Mouse (Mus musculus): ENCODE data around the gene Kdm5c. TPM values are rescaled to one million over a fixed set of nuclear protein-coding genes. Genes with fewer than 3 reads are reported as not detected.

Gene Kdm5c
- polyA plus RNA-seq, 1 experiment = 37.5 TPM

GRCm38 (mm10) chrX:152205486-152205885 is 27.3 kb upstream of the Kdm5c start:
- Histone ChIP-seq H3K4me1 (ENCODE audit: control insufficient read depth, insufficient read depth, low read length) (no peaks in the 10 kb centered on the region; the same call in 1 of the 2 replicates), H3K4me3 (replicated peaks; ENCODE audit: control insufficient read depth, low read depth, low read length) (no peak overlapping the region), H3K27ac (ENCODE audit: control insufficient read depth, insufficient read depth, low read depth, low read length, poor library complexity) (no peak overlapping the region)
- TF ChIP-seq POLR2A (IDR thresholded peaks at IDR 0.05; ENCODE audit: borderline replicate concordance, control insufficient read depth, low read depth, low read length) (no peak), CTCF (IDR thresholded peaks at IDR 0.05; ENCODE audit: control insufficient read depth, insufficient read depth, low read length) (no peak)
- WGBS = 92% methylated on average over 1 of the region's 1 CpGs

GRCm38 (mm10) chrX:152214703-152215102 is 18.1 kb upstream of the Kdm5c start:
- WGBS = 24% methylated on average over 1 of the region's 1 CpGs
- TF ChIP-seq POLR2A (IDR thresholded peaks at IDR 0.05; ENCODE audit: borderline replicate concordance, control insufficient read depth, low read depth, low read length) = no peak
- no peak for TF ChIP-seq CTCF (IDR thresholded peaks at IDR 0.05; ENCODE audit: control insufficient read depth, insufficient read depth, low read length)
- no peaks in the 10 kb centered on the region for H3K4me1 ChIP-seq (ENCODE audit: control insufficient read depth, insufficient read depth, low read length)
- no peak overlapping the region for H3K27ac ChIP-seq (ENCODE audit: control insufficient read depth, insufficient read depth, low read depth, low read length, poor library complexity)
- H3K4me3 ChIP-seq (replicated peaks; ENCODE audit: control insufficient read depth, low read depth, low read length) = no peak overlapping the region

GRCm38 (mm10) chrX:152218529-152218928 is 14.3 kb upstream of the Kdm5c start:
- H3K4me3 ChIP-seq (replicated peaks; ENCODE audit: control insufficient read depth, low read depth, low read length) = no peak overlapping the region
- no peaks in the 10 kb centered on the region for H3K4me1 ChIP-seq (ENCODE audit: control insufficient read depth, insufficient read depth, low read length)
- H3K27ac ChIP-seq (ENCODE audit: control insufficient read depth, insufficient read depth, low read depth, low read length, poor library complexity) = no peak overlapping the region
- WGBS = 79% methylated on average over 2 of the region's 2 CpGs
- TF ChIP-seq POLR2A (IDR thresholded peaks at IDR 0.05; ENCODE audit: borderline replicate concordance, control insufficient read depth, low read depth, low read length) (no peak), CTCF (IDR thresholded peaks at IDR 0.05; ENCODE audit: control insufficient read depth, insufficient read depth, low read length) (no peak)

- 61% methylated on average over 4 of the region's 4 CpGs for whole genome bisulfite sequencing
These were observed 11.1 kb upstream of the Kdm5c start for GRCm38 (mm10) chrX:152221721-152222120.

GRCm38 (mm10) chrX:152222226-152222625 is 10.6 kb upstream of the Kdm5c start:
- no peak for TF ChIP-seq POLR2A (IDR thresholded peaks at IDR 0.05; ENCODE audit: borderline replicate concordance, control insufficient read depth, low read depth, low read length)
- Histone ChIP-seq H3K27ac (ENCODE audit: control insufficient read depth, insufficient read depth, low read depth, low read length, poor library complexity) (no peak overlapping the region), H3K4me1 (ENCODE audit: control insufficient read depth, insufficient read depth, low read length) (no peaks in the 10 kb centered on the region), H3K4me3 (replicated peaks; ENCODE audit: control insufficient read depth, low read depth, low read length) (no peak overlapping the region)
- WGBS = 70% methylated on average over 9 of the region's 9 CpGs

More at GRCm38 (mm10) chrX:152221721-152222120, 11.1 kb upstream of the Kdm5c start:
- no peak for TF ChIP-seq POLR2A (IDR thresholded peaks at IDR 0.05; ENCODE audit: borderline replicate concordance, control insufficient read depth, low read depth, low read length)
- TF ChIP-seq CTCF (IDR thresholded peaks at IDR 0.05; ENCODE audit: control insufficient read depth, insufficient read depth, low read length) = no peak
- H3K4me1 ChIP-seq (ENCODE audit: control insufficient read depth, insufficient read depth, low read length) = no peaks in the 10 kb centered on the region
- H3K4me3 ChIP-seq (replicated peaks; ENCODE audit: control insufficient read depth, low read depth, low read length) = no peak overlapping the region
- H3K27ac ChIP-seq (ENCODE audit: control insufficient read depth, insufficient read depth, low read depth, low read length, poor library complexity) = no peak overlapping the region

GRCm38 (mm10) chrX:152223313-152223712 is 9.5 kb upstream of the Kdm5c start:
- no peak for TF ChIP-seq POLR2A (IDR thresholded peaks at IDR 0.05; ENCODE audit: borderline replicate concordance, control insufficient read depth, low read depth, low read length)
- TF ChIP-seq CTCF (IDR thresholded peaks at IDR 0.05; ENCODE audit: control insufficient read depth, insufficient read depth, low read length) = no peak
- H3K27ac ChIP-seq (ENCODE audit: control insufficient read depth, insufficient read depth, low read depth, low read length, poor library complexity) = no peak overlapping the region; the same call in 1 of the 2 replicates
- 78% methylated on average over 6 of the region's 6 CpGs for WGBS
- no peaks in the 10 kb centered on the region for H3K4me1 ChIP-seq (ENCODE audit: control insufficient read depth, insufficient read depth, low read length)
- no peak overlapping the region for H3K4me3 ChIP-seq (replicated peaks; ENCODE audit: control insufficient read depth, low read depth, low read length)

GRCm38 (mm10) chrX:152224280-152224679 is 8.5 kb upstream of the Kdm5c start:
- Histone ChIP-seq H3K4me1 (ENCODE audit: control insufficient read depth, insufficient read depth, low read length) (no peaks in the 10 kb centered on the region), H3K27ac (ENCODE audit: control insufficient read depth, insufficient read depth, low read depth, low read length, poor library complexity) (no peak overlapping the region), H3K4me3 (replicated peaks; ENCODE audit: control insufficient read depth, low read depth, low read length) (no peak overlapping the region)
- WGBS = 60% methylated on average over 5 of the region's 5 CpGs
- no peak for TF ChIP-seq CTCF (IDR thresholded peaks at IDR 0.05; ENCODE audit: control insufficient read depth, insufficient read depth, low read length)
- no peak for TF ChIP-seq POLR2A (IDR thresholded peaks at IDR 0.05; ENCODE audit: borderline replicate concordance, control insufficient read depth, low read depth, low read length)

- peak overlapping the region; percentile 84 for H3K4me3 ChIP-seq (replicated peaks; ENCODE audit: control insufficient read depth, low read depth, low read length)
- WGBS = 7% methylated on average over 3 of the region's 3 CpGs
- no peaks in the 10 kb centered on the region; the same call in 1 of the 2 replicates for H3K4me1 ChIP-seq (ENCODE audit: control insufficient read depth, insufficient read depth, low read length)
- no peak overlapping the region for H3K27ac ChIP-seq (ENCODE audit: control insufficient read depth, insufficient read depth, low read depth, low read length, poor library complexity)
- no peak for TF ChIP-seq POLR2A (IDR thresholded peaks at IDR 0.05; ENCODE audit: borderline replicate concordance, control insufficient read depth, low read depth, low read length)
These were observed 1.3 kb downstream of the Kdm5c start for GRCm38 (mm10) chrX:152234125-152234524.

- Histone ChIP-seq H3K4me3 (replicated peaks; ENCODE audit: control insufficient read depth, low read depth, low read length) (no peak overlapping the region), H3K4me1 (ENCODE audit: control insufficient read depth, insufficient read depth, low read length) (no peaks in the 10 kb centered on the region; the same call in 1 of the 2 replicates), H3K27ac (ENCODE audit: control insufficient read depth, insufficient read depth, low read depth, low read length, poor library complexity) (no peak overlapping the region)
- WGBS = 22% methylated on average over 2 of the region's 2 CpGs
- TF ChIP-seq CTCF (IDR thresholded peaks at IDR 0.05; ENCODE audit: control insufficient read depth, insufficient read depth, low read length) (no peak), POLR2A (IDR thresholded peaks at IDR 0.05; ENCODE audit: borderline replicate concordance, control insufficient read depth, low read depth, low read length) (no peak)
These were observed 2.9 kb downstream of the Kdm5c start for GRCm38 (mm10) chrX:152235758-152236157.
